Mouse (Mus musculus) embryonic facial prominence, embryonic 14.5 days (tissue): ENCODE data around the gene Atp8b3. TPM values are rescaled to one million over a fixed set of nuclear protein-coding genes. Genes with fewer than 3 reads are reported as not detected.

Experiments used
- ATAC-seq: fragments of 200-750 bp; cut with Nextera tagmentation; 2 replicates; pipeline ENCODE4 v1.8.0; 2017; ENCODE audit warnings: low read depth, moderate number of reproducible peaks, moderate TSS enrichment
- DNase-seq: peaks from one replicate; pipeline ENCODE4 v3.0.0-alpha.2; 2015; ENCODE audit warnings: low spot score
- H3K27ac ChIP-seq: fragments of 300-500 bp; sonication (generic); replicated peaks from 2 replicates; pipeline ENCODE4 v1.5.1; 2014; ENCODE audit warnings: low read depth, mild to moderate bottlenecking, low read length, moderate library complexity
- H3K27me3 ChIP-seq: fragments of 300-500 bp; sonication (generic); replicated peaks from 2 replicates; pipeline ENCODE4 v1.6.1; 2014; ENCODE audit warnings: low read length; ENCODE audit not compliant: control insufficient read depth, insufficient read depth
- H3K36me3 ChIP-seq: fragments of 300-500 bp; sonication (generic); 2 replicates; pipeline ENCODE4 v1.6.1; 2014; ENCODE audit warnings: low read length, mixed read lengths; ENCODE audit not compliant: control insufficient read depth, insufficient read depth
- H3K4me1 ChIP-seq: fragments of 300-500 bp; sonication (generic); 2 replicates; pipeline ENCODE4 v1.6.1; 2014; ENCODE audit warnings: antibody characterized with exemption, low read length; ENCODE audit not compliant: control insufficient read depth, insufficient read depth
- H3K4me2 ChIP-seq: fragments of 300-500 bp; sonication (generic); 2 replicates; pipeline ENCODE4 v1.6.1; 2014; ENCODE audit warnings: low read depth, mild to moderate bottlenecking, low read length, moderate library complexity, mixed read lengths
- H3K4me3 ChIP-seq: fragments of 300-500 bp; sonication (generic); 2 replicates; pipeline ENCODE4 v1.5.1; 2014; ENCODE audit warnings: low read depth, mild to moderate bottlenecking, low read length
- H3K9ac ChIP-seq: fragments of 300-500 bp; sonication (generic); 2 replicates; pipeline ENCODE4 v1.6.1; 2014; ENCODE audit warnings: low read depth, mild to moderate bottlenecking, low read length, moderate library complexity, mixed read lengths
- H3K9me3 ChIP-seq: fragments of 300-500 bp; sonication (generic); 2 replicates; pipeline ENCODE4 v1.6.1; 2016; ENCODE audit warnings: low read length; ENCODE audit not compliant: control insufficient read depth
- WGBS: fragments of 180-500 bp; shearing (Covaris S2); extraction: QIAGEN DNeasy Blood & Tissue Kit; methylation state at CpG from one replicate; pipeline ENCODE4 v1.1.7; 2014; 5-methylcytosine and 5-hydroxymethylcytosine counted together
- polyA plus RNA-seq: library from polyadenylated mRNA; unstranded; fragments of >200 nt; fragmentation: Nextera tagmentation; extraction: Ambion mirVana; gene quantifications from 2 replicates; pipeline ENCODE4 v1.2.1, GENCODE M21; 2014

Atp8b3 gene
- polyA plus RNA-seq, 1 experiment from 2014 or later, result 0.13 TPM

DNA sequence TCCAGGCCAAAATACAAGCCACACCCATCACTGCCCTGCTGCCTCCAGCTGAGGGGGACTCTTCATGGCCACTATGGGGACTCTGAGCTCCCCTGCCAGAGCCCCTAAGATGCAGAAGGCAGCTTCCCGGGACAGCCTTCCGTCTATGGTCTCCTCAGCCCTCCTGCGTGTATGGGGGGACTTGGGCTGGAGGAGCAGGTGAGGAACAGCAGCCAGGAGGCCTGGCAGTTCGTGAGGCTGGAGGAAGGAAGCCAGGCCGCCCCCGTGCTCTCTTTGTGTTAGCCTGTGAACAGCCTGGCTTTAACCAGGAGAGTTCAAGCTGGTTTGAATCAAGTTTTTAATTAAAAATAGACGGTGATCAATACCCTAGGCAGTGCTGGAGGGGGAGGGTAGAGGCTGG lies 36.6 kb downstream of the Atp8b3 start:
- DNase-seq (no peak), ATAC-seq (no peak)
- no peak overlapping the region for H3K9ac ChIP-seq
- no peaks in the 10 kb centered on the region for H3K36me3 ChIP-seq
- no peak overlapping the region for H3K27ac ChIP-seq
- H3K4me2 ChIP-seq, result no peak overlapping the region
- 0% methylated on average over 7 of the region's 7 CpGs for WGBS
- no peak overlapping the region for H3K4me3 ChIP-seq
- no peaks in the 10 kb centered on the region for H3K9me3 ChIP-seq
- H3K4me1 ChIP-seq, result no peaks in the 10 kb centered on the region
- peaks cover 87% of the 10 kb centered on the region for H3K27me3 ChIP-seq

DNA sequence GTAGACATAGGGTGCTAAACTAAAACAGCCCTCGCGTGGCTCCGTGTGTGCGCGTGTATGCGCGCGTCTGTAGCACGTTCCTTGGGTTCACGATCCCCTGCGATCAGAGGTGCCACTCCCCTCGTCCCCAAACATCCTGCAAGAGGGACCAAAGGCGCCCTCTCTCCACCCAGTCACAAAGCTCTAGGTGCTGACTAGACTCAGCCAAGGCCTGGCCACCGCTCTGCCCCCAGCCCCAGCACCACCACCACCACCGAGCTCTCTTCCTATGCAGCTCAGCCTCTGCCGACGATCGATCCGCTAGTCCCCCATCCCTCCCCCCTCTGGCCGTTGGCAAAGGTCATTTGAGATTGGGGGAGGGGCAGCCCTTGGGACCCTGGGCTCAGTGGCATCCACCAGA lies 42.5 kb downstream of the Atp8b3 start:
- Histone ChIP-seq H3K27ac (no peak overlapping the region), H3K9me3 (no peaks in the 10 kb centered on the region), H3K4me1 (0 out of 2 replicates have a peak, but pooled peaks cover 6% of the 10 kb centered on the region), H3K27me3 (peaks cover 99% of the 10 kb centered on the region), H3K4me2 (no peak overlapping the region), H3K4me3 (no peak overlapping the region), H3K36me3 (no peaks in the 10 kb centered on the region), H3K9ac (no peak overlapping the region)
- WGBS, result under 1% methylated on average over 20 of the region's 20 CpGs
- DNase-seq (no peak), ATAC-seq (no peak)

DNA sequence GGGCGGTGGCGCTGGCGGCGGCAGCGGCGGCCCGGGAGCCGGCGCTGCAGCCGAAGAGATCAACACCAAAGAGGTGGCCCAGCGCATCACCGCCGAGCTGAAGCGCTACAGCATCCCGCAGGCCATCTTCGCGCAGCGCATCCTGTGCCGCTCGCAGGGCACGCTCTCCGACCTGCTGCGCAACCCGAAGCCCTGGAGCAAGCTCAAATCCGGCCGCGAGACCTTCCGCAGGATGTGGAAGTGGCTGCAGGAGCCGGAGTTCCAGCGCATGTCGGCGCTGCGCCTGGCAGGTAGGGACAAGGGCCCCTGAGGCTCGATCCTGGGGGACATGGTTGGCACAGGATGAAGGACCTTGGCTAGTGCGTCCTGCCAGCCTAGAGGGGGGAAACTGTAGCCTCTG lies 43.0 kb downstream of the Atp8b3 start:
- Histone ChIP-seq H3K9ac (no peak overlapping the region), H3K27ac (no peak overlapping the region), H3K36me3 (no peaks in the 10 kb centered on the region), H3K4me2 (peak overlapping the region; percentile 77), H3K9me3 (no peaks in the 10 kb centered on the region), H3K4me3 (peak overlapping the region; percentile 45), H3K27me3 (peaks cover 99% of the 10 kb centered on the region), H3K4me1 (0 out of 2 replicates have a peak, but pooled peaks cover 6% of the 10 kb centered on the region)
- ATAC-seq (no peak), DNase-seq (no peak)
- 2% methylated on average over 24 of the region's 35 CpGs for WGBS

DNA sequence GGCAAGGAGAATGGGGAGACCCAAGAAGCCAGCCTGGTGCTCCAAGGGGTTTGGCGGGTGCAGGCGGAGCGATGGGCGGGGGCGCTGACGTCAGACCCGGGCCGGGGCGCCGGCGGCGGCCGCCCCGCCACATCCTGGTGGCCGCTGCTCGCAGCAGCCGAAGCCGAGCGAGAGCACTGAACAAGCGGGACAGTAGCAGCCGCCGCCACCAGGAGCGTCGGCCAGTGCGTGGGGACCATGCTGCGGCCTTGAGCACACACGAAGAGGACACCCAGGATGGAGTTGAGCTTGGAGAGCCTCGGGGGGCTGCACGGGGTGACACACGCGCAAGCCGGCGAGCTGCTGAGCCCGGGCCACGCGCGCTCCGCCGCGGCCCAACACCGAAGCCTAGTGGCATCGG lies 44.2 kb downstream of the Atp8b3 start, which contains the start of gene Onecut3:
Onecut3 (plus strand) TSS at position 104 of the 400 bp plus-strand sequence.
- H3K9ac ChIP-seq, result peak within 1 kb of the TSS; percentile 58
- under 1% methylated on average over 21 of the region's 42 CpGs for WGBS
- H3K4me3 ChIP-seq, result peak within 1 kb of the TSS; percentile 45
- H3K27ac ChIP-seq, result no peak within 1 kb of the TSS
- peak; percentile 60 for ATAC-seq
- no peaks in the 10 kb centered on the region for H3K36me3 ChIP-seq
- H3K27me3 ChIP-seq, result peaks cover 99% of the 10 kb centered on the region
- DNase-seq, result peak; percentile 35
- H3K9me3 ChIP-seq, result no peaks in the 10 kb centered on the region
- H3K4me1 ChIP-seq, result 0 out of 2 replicates have a peak, but pooled peaks cover 6% of the 10 kb centered on the region
- H3K4me2 ChIP-seq, result peak within 1 kb of the TSS; percentile 77

DNA sequence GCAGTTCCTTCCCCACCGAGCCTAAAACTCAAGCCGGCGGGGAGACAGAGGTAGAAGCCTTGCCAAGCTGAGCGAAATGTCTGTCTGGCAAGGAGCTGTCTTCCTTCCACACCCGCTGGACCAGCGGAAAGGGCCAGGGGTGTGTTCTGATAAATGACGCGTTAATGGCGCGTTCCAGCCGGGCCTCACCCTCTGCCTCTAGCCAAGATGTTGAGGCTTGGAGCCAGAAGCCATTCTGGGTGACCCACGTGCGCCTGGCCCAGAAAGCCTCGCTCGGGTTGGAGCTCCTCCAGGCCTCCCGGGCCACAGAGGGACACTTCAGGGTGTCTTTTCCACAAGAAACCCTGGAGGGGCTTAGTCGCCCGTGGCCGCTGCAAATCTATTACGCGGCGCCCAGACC lies 48.9 kb downstream of the Atp8b3 start:
- Histone ChIP-seq H3K27ac (no peak overlapping the region), H3K9me3 (no peaks in the 10 kb centered on the region), H3K4me1 (no peaks in the 10 kb centered on the region), H3K4me2 (no peak overlapping the region), H3K4me3 (no peak overlapping the region), H3K27me3 (peaks cover 89% of the 10 kb centered on the region), H3K9ac (no peak overlapping the region), H3K36me3 (no peaks in the 10 kb centered on the region)
- no peak for ATAC-seq
- under 1% methylated on average over 17 of the region's 22 CpGs for WGBS
- no peak for DNase-seq

DNA sequence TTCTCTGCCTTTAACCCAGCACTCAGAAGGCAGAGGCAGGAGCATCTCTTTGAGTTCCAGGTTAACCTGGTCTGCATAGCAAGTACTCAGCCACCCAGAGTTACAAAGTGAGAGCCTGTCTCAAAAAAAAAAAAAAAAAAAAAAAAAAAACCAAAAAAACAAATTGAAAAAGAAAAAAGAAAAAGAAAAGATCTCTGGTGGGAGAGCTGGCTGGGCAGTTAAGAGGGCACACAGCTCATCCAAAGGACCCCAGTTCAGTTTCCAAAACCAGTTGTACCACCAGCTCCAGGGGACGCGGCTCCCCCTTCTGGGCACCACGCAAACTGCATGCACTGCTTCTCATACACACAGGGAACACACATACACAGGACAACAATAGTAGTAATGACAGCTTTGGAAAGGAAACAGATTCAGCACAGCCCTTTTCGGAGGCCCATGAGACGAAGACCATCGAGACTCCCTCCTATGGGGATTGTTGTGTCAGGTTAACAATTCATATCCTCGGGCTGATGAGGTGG lies 52.0 kb downstream of the Atp8b3 start:
- no peak overlapping the region for H3K9ac ChIP-seq
- no peak overlapping the region for H3K4me2 ChIP-seq
- DNase-seq (no peak), ATAC-seq (no peak)
- no peak overlapping the region for H3K4me3 ChIP-seq
- no peaks in the 10 kb centered on the region for H3K4me1 ChIP-seq
- peaks cover 85% of the 10 kb centered on the region for H3K27me3 ChIP-seq
- H3K9me3 ChIP-seq, result no peaks in the 10 kb centered on the region
- H3K27ac ChIP-seq, result no peak overlapping the region
- WGBS, result 79% methylated on average over 7 of the region's 7 CpGs
- no peaks in the 10 kb centered on the region for H3K36me3 ChIP-seq

DNA sequence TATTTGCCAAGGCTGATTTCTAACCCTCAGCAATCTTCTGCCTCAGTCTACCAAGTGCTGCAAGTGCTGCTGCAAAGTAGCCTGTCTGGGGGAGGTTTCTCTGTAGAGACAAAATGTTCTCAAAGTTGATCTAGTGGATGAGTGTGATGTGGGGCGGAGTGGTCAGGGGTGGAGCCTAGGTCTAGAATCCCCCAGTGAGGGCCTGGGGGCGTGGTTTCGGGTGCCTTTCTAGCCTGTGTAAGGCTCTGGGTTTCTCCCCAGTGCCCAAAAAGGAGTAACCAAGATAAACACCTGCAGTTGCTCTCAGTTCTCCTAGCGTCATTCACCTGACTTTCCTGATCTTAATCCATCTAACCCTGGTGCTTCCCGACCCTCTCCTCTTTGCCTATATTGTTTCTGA lies 57.9 kb downstream of the Atp8b3 start:
- H3K27ac ChIP-seq, result no peak overlapping the region
- no peak overlapping the region for H3K4me3 ChIP-seq
- no peaks in the 10 kb centered on the region for H3K4me1 ChIP-seq
- WGBS, result 19% methylated on average over 5 of the region's 5 CpGs
- ATAC-seq (no peak), DNase-seq (no peak)
- H3K36me3 ChIP-seq, result no peaks in the 10 kb centered on the region
- no peak overlapping the region for H3K4me2 ChIP-seq
- peaks cover 55% of the 10 kb centered on the region for H3K27me3 ChIP-seq
- no peaks in the 10 kb centered on the region for H3K9me3 ChIP-seq
- no peak overlapping the region for H3K9ac ChIP-seq

DNA sequence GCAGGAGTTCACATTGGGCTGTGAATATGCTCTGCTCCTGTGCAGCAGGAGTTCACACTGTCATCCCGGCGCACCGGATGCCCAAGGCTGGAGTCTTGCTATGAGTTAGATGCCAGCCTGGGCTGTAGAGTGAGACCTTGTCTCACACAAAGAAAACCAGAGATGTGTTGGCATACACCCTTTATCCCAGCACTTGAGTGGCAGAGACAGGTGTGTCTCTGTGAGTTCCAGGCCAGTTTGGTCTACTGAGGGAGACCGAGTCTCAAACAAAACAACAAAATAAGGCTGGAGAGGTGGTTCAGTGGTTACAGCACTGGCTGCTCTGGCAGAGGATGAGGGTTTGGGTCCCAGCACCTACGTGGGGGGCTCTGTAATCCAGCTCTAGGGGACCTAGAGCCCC lies 60.4 kb downstream of the Atp8b3 start:
- 0 out of 2 replicates have a peak, but pooled peaks cover 6% of the 10 kb centered on the region for H3K4me1 ChIP-seq
- WGBS, result 74% methylated on average over 5 of the region's 5 CpGs
- H3K4me3 ChIP-seq, result no peak overlapping the region
- no peak overlapping the region for H3K9ac ChIP-seq
- no peaks in the 10 kb centered on the region for H3K36me3 ChIP-seq
- peaks cover 31% of the 10 kb centered on the region for H3K27me3 ChIP-seq
- no peak overlapping the region for H3K27ac ChIP-seq
- H3K9me3 ChIP-seq, result no peaks in the 10 kb centered on the region
- no peak overlapping the region for H3K4me2 ChIP-seq
- ATAC-seq, result no peak
- DNase-seq, result no peak

DNA sequence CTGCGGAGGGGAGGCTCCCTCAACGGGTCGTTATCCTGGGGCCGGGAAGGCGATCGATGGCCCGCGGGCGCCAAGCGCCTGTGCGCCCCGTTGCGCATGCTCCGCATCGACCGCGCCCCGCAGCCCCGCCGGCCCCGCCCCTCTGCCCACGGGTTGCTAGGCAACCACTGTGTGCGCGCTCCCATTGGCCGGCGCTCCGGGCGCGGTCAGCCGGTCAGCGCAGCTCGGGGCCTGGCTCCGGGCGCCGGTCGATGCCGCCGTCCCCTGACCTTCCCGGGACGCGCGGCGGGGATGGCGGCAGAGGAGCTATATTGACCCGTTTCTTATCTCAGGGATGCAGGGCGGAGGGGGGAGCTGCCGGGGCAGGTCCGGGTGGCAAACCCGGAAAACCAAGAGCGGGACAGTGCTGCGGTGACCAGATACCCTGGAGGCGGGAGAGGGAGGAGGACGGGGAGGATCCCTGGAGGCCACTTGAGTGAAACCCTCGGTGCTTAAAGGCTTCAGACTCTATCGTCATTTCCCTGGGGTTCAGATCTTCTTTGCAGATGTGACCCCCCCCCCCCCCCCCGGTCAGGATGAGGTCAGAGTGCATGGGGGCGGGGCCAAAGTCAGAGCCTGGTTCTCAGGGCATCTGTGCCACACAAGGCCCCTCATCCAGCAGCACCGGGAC lies 63.5 kb downstream of the Atp8b3 start:
- H3K27ac ChIP-seq, result 0 out of 2 replicates have a peak overlapping the region, but pooled peaks have one; percentile 28
- under 1% methylated on average over 36 of the region's 58 CpGs for WGBS
- peak; percentile 94 for ATAC-seq

More for the DNA sequence above, 63.5 kb downstream of the Atp8b3 start:
- Histone ChIP-seq H3K4me3 (peak overlapping the region; percentile 62), H3K4me2 (peak overlapping the region; percentile 78), H3K9me3 (no peaks in the 10 kb centered on the region), H3K9ac (peak overlapping the region; percentile 68), H3K36me3 (no peaks in the 10 kb centered on the region), H3K27me3 (peaks cover 17% of the 10 kb centered on the region), H3K4me1 (0 out of 2 replicates have a peak, but pooled peaks cover 6% of the 10 kb centered on the region)
- DNase-seq, result peak; percentile 87
